Mouse (Mus musculus): ENCODE measurements at regions not wholly inside any gene's neighbourhood (a gene's known extent, or its start where the extent isn't known, plus 50 kb on each side); places are given as distances from the start of the nearest gene placed in this dataset.

DNA sequence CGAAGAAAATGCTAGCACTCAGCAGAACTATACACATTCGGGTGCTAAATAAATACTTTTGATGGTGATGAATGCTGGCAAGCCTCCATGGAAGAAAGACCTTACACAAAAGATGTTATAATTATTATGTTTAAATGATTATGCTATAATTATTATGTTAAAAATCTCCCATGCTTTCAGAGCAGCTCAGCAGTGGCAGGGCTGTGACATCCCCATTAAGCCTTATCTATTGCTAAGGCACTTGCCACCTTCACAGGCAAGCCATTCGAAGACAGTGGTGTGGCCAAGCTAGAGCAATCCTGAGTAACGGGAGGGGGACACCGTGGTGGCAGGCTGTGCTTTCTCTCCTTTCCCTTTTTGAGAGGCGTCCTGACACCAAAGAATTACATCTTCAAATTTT lies 869.9 kb downstream of the Tmem182 start:
- no peak overlapping the region for H3K4me3 ChIP-seq
- TF ChIP-seq POLR2A (IDR thresholded peaks at IDR 0.05; ENCODE audit: insufficient read depth, low read depth, low read length) (no peak), CTCF (IDR thresholded peaks at IDR 0.05) (no peak), EP300 (IDR thresholded peaks at IDR 0.05; ENCODE audit: insufficient read depth, low read depth, low read length) (no peak)
- WGBS = 54% methylated on average over 6 of the region's 6 CpGs
- no peaks in the 10 kb centered on the region for H3K4me1 ChIP-seq (ENCODE audit: control insufficient read depth, insufficient read depth, low read length)
- no peak for DNase-seq
- H3K9ac ChIP-seq (ENCODE audit: low read depth, low read length) = no peak overlapping the region
- H3K27ac ChIP-seq = no peak overlapping the region
- no peaks in the 10 kb centered on the region for H3K79me2 ChIP-seq (replicated peaks; ENCODE audit: control insufficient read depth, insufficient read depth, low read length)
- intact Hi-C loops (cut with DNase I) = no loop called here
- H3K36me3 ChIP-seq (ENCODE audit: control insufficient read depth, insufficient read depth, low read length) = no peaks in the 10 kb centered on the region
- no peaks in the 10 kb centered on the region for H3K27me3 ChIP-seq (ENCODE audit: control insufficient read depth, insufficient read depth, low read length)

DNA sequence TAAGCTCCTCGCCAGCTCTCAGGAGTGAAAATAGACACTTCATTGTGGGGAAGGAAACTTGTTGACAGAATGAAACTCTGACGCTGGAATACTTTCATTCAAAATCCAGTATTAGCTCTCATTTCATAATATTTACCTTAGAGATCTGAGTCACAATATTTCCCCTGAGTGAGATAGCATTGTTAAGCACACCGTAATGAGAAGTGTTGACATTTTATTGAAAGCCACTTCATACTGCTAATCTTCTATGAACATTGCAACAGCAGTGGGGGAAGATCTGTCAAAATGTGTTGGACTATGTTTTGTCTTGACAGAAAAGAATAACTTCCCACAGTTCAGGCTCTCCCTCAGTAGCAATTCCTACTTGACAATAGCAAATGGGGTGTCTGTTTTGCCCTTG lies 900.3 kb downstream of the Tmem182 start:
- Histone ChIP-seq H3K4me3 (no peak overlapping the region), H3K79me2 (replicated peaks; ENCODE audit: control insufficient read depth, insufficient read depth, low read length) (no peaks in the 10 kb centered on the region), H3K27me3 (ENCODE audit: control insufficient read depth, insufficient read depth, low read length) (peaks cover 1% of the 10 kb centered on the region; the same call in 1 of the 2 replicates), H3K27ac (no peak overlapping the region), H3K9ac (ENCODE audit: low read depth, low read length) (no peak overlapping the region), H3K36me3 (ENCODE audit: control insufficient read depth, insufficient read depth, low read length) (no peaks in the 10 kb centered on the region), H3K4me1 (ENCODE audit: control insufficient read depth, insufficient read depth, low read length) (no peaks in the 10 kb centered on the region; the same call in 1 of the 2 replicates)
- TF ChIP-seq CTCF (IDR thresholded peaks at IDR 0.05) (no peak), EP300 (IDR thresholded peaks at IDR 0.05; ENCODE audit: insufficient read depth, low read depth, low read length) (no peak)
- no peak for DNase-seq
- WGBS = 15% methylated on average over 3 of the region's 3 CpGs
- intact Hi-C loops (cut with DNase I) = no loop called here

DNA sequence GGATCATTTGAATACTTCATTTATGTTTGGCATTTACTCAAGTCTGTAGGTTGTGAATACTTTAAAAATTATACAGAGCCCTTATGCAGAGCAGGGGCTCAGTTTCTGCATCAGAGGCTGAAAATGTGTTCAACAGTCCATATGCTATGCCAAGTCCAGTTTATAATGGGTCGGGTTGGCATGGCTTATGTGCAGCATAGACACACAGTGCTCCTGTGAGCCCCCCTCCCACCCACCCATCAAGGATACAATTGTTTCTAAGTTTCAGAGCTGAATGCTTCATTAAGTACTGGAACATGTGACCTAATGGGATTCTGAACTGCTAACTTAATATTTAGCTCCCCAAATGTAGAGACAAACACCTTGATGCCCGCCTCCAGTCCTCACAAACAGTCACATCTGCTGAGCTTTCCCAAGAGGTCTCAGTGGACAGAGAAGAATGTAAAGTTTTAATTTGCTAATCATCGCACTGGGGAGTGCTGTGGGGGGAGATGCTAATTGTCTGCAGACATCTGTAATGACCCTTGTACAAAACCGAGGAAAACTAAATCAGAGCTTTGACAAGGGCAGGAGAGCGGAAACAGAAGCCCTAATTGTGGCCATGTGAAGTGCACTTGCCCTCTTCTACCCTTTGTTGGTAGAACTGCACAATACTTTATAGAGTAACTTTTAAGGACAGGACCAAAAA lies 937.4 kb downstream of the Tmem182 start:
- H3K27ac ChIP-seq = no peak overlapping the region
- no peaks in the 10 kb centered on the region for H3K27me3 ChIP-seq (ENCODE audit: control insufficient read depth, insufficient read depth, low read length)
- no peak for TF ChIP-seq CTCF (IDR thresholded peaks at IDR 0.05)
- no peak for TF ChIP-seq POLR2A (IDR thresholded peaks at IDR 0.05; ENCODE audit: insufficient read depth, low read depth, low read length)
- no peak for TF ChIP-seq EP300 (IDR thresholded peaks at IDR 0.05; ENCODE audit: insufficient read depth, low read depth, low read length)
- intact Hi-C loops (cut with DNase I) = no loop called here
- H3K4me3 ChIP-seq = no peak overlapping the region
- H3K9ac ChIP-seq (ENCODE audit: low read depth, low read length) = no peak overlapping the region
- no peak for DNase-seq
- 83% methylated on average over 5 of the region's 5 CpGs for WGBS
- no peaks in the 10 kb centered on the region for H3K36me3 ChIP-seq (ENCODE audit: control insufficient read depth, insufficient read depth, low read length)
- H3K79me2 ChIP-seq (replicated peaks; ENCODE audit: control insufficient read depth, insufficient read depth, low read length) = no peaks in the 10 kb centered on the region
- H3K4me1 ChIP-seq (ENCODE audit: control insufficient read depth, insufficient read depth, low read length) = no peaks in the 10 kb centered on the region

DNA sequence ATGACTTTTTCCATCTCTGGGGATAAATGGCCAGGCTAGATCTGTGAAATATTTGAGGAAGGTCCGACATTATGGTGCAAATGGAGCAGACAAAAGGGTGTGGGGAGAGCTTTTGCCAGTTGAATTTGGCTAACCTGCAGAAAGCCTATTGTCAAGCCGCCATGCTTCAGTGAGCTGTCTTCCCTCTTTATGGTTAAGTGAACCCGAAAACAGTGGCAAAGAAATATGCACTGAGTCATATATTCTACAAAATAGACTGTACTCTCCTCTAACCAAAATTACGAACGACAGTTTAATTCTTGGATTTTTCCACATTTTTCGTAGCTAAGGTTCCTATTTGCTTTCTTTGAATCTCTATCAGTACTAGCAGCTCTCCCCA lies 937.9 kb downstream of the Tmem182 start:
- no peaks in the 10 kb centered on the region for H3K36me3 ChIP-seq (ENCODE audit: control insufficient read depth, insufficient read depth, low read length)
- 88% methylated on average over 6 of the region's 6 CpGs for WGBS
- no peak for DNase-seq
- TF ChIP-seq EP300 (IDR thresholded peaks at IDR 0.05; ENCODE audit: insufficient read depth, low read depth, low read length) (no peak), POLR2A (IDR thresholded peaks at IDR 0.05; ENCODE audit: insufficient read depth, low read depth, low read length) (no peak), CTCF (IDR thresholded peaks at IDR 0.05) (no peak)
- H3K4me1 ChIP-seq (ENCODE audit: control insufficient read depth, insufficient read depth, low read length) = no peaks in the 10 kb centered on the region
- H3K79me2 ChIP-seq (replicated peaks; ENCODE audit: control insufficient read depth, insufficient read depth, low read length) = no peaks in the 10 kb centered on the region
- H3K9ac ChIP-seq (ENCODE audit: low read depth, low read length) = no peak overlapping the region
- H3K27ac ChIP-seq = no peak overlapping the region
- intact Hi-C loops (cut with DNase I) = no loop called here
- no peaks in the 10 kb centered on the region for H3K27me3 ChIP-seq (ENCODE audit: control insufficient read depth, insufficient read depth, low read length)
- no peak overlapping the region for H3K4me3 ChIP-seq

DNA sequence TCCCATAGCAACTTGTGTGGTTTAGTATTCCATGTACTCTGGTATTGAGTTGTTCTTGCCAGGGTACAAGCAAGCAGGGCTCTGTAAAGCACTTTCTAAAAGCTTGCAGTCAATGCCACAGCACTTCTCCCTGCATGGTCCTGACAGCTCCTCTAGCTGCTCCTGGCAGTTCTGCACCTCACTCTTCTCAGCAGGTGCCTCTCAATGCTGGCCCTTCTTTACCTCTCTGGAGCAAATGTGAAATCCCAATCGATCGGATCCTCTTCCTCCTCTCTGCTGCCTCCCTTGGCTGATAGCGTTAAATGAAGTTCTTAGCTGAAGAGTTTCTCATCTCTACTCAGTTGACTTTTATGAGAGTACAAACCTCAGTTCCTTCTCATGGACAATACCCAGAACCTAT lies 939.1 kb downstream of the Tmem182 start:
- TF ChIP-seq POLR2A (IDR thresholded peaks at IDR 0.05; ENCODE audit: insufficient read depth, low read depth, low read length) (no peak), EP300 (IDR thresholded peaks at IDR 0.05; ENCODE audit: insufficient read depth, low read depth, low read length) (no peak), CTCF (IDR thresholded peaks at IDR 0.05) (no peak)
- H3K79me2 ChIP-seq (replicated peaks; ENCODE audit: control insufficient read depth, insufficient read depth, low read length) = no peaks in the 10 kb centered on the region
- no peaks in the 10 kb centered on the region for H3K27me3 ChIP-seq (ENCODE audit: control insufficient read depth, insufficient read depth, low read length)
- H3K27ac ChIP-seq = no peak overlapping the region
- H3K9ac ChIP-seq (ENCODE audit: low read depth, low read length) = no peak overlapping the region
- 51% methylated on average over 3 of the region's 3 CpGs for WGBS
- H3K4me1 ChIP-seq (ENCODE audit: control insufficient read depth, insufficient read depth, low read length) = no peaks in the 10 kb centered on the region
- no peak for DNase-seq
- intact Hi-C loops (cut with DNase I) = no loop called here
- no peak overlapping the region for H3K4me3 ChIP-seq
- H3K36me3 ChIP-seq (ENCODE audit: control insufficient read depth, insufficient read depth, low read length) = no peaks in the 10 kb centered on the region

DNA sequence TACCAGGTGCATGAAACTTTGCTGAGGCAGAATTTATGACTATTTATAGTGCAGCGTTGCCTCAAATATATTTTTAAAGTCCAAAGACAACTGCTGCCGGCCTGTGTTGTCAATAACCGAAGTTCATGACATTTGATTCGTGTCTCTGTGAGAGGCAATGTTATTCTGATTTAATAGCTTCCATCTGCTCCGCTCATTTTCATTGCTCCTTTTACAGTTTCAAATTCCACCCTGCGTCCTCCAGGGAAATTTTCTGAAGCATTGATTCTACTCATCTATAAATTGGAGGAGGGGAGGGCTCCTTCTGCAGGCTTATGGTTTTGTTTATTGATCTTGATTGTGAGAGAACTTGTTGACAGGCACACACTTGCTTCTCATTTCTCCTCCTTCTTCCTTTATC lies 936.2 kb upstream of the Pou3f3 start:
- no peaks in the 10 kb centered on the region for H3K79me2 ChIP-seq (replicated peaks; ENCODE audit: control insufficient read depth, insufficient read depth, low read length)
- 81% methylated on average over 6 of the region's 6 CpGs for WGBS
- H3K4me3 ChIP-seq = no peak overlapping the region
- no peaks in the 10 kb centered on the region for H3K36me3 ChIP-seq (ENCODE audit: control insufficient read depth, insufficient read depth, low read length)
- no peak overlapping the region for H3K9ac ChIP-seq (ENCODE audit: low read depth, low read length)
- DNase-seq = no peak
- no peak for TF ChIP-seq EP300 (IDR thresholded peaks at IDR 0.05; ENCODE audit: insufficient read depth, low read depth, low read length)
- no peak for TF ChIP-seq CTCF (IDR thresholded peaks at IDR 0.05)
- intact Hi-C loops (cut with DNase I) = no loop called here
- no peaks in the 10 kb centered on the region for H3K4me1 ChIP-seq (ENCODE audit: control insufficient read depth, insufficient read depth, low read length)
- no peak overlapping the region for H3K27ac ChIP-seq
- H3K27me3 ChIP-seq (ENCODE audit: control insufficient read depth, insufficient read depth, low read length) = no peaks in the 10 kb centered on the region
